9 mouse cellular contexts compared by ENCODE assay signal in genomic region chr10:78590744-78591143, GRCm38 (mm10). TPM values are rescaled to one million over a fixed set of nuclear protein-coding genes. Genes with fewer than 3 reads are reported as not detected.
DNase-seq lines count a peak whose midpoint lies in the region; ATAC-seq and TF ChIP-seq lines count a peak whose summit lies in the region.
"Had no signal": no experiment of that assay in that cellular context is flagged by ENCODE, and none has a peak within 500 bp of the region (broad histone marks: within the 10 kb centered on the region; RNA-seq: fewer than 3 reads in every experiment).

No protein-coding gene starts in this region.

- H3K27me3 ChIP-seq in forebrain, postnatal 0 days (ENCODE audit: insufficient read depth, low read length), result no peaks in the 10 kb centered on the region; the same call in 1 of the 2 replicates
- no peaks in the 10 kb centered on the region for H3K27me3 ChIP-seq in intestine, embryonic 16.5 days (replicated peaks; ENCODE audit: control insufficient read depth, insufficient read depth, low read length)
- no peaks in the 10 kb centered on the region for H3K27me3 ChIP-seq in thymus, adult 2 months (ENCODE audit: control insufficient read depth, insufficient read depth, low read length)

- TF ChIP-seq CTCF in forebrain, postnatal 0 days (IDR thresholded peaks at IDR 0.05; ENCODE audit: low read depth), result no peak
- TF ChIP-seq CTCF in thymus, adult 2 months (IDR thresholded peaks at IDR 0.05; ENCODE audit: borderline replicate concordance, control insufficient read depth, extremely low read depth, insufficient read depth, low read length, poor library complexity), result no peak

- WGBS in forebrain, postnatal 0 days, result 37% methylated on average over 9 of the region's 9 CpGs
- 25% methylated on average over 9 of the region's 9 CpGs for WGBS in intestine, embryonic 16.5 days
- 18% methylated on average over 9 of the region's 9 CpGs for WGBS in thymus, adult 2 months

- TF ChIP-seq POLR2A in thymus, adult 2 months (IDR thresholded peaks at IDR 0.05; ENCODE audit: control insufficient read depth, extremely low read depth, insufficient read depth, low read length, poor library complexity), result no peak

- 0 out of 2 replicates have a peak overlapping the region, but pooled peaks have one; percentile 49 for H3K9ac ChIP-seq in forebrain, postnatal 0 days
- peak overlapping the region; percentile 81 for H3K9ac ChIP-seq in intestine, embryonic 16.5 days (ENCODE audit: low read depth, low read length)

- peak overlapping the region; percentile 76 for H3K4me2 ChIP-seq in forebrain, postnatal 0 days (ENCODE audit: low read depth)
- peak overlapping the region; percentile 61 for H3K4me2 ChIP-seq in intestine, embryonic 16.5 days (ENCODE audit: low read depth, low read length)

- no peak overlapping the region for H3K27ac ChIP-seq in forebrain, postnatal 0 days (ENCODE audit: low read depth, low read length)
- peak overlapping the region; percentile 85 for H3K27ac ChIP-seq in intestine, embryonic 16.5 days (ENCODE audit: low read length)
- peak overlapping the region; percentile 94 for H3K27ac ChIP-seq in thymus, adult 2 months (ENCODE audit: control insufficient read depth, insufficient read depth, low read length)

- H3K4me3 ChIP-seq in forebrain, postnatal 0 days (ENCODE audit: low read depth, low read length), result peak overlapping the region; percentile 45
- peak overlapping the region; percentile 66 for H3K4me3 ChIP-seq in intestine, embryonic 16.5 days (ENCODE audit: low read length)
- H3K4me3 ChIP-seq in thymus, adult 2 months (ENCODE audit: control insufficient read depth, insufficient read depth, low read length), result peak overlapping the region; percentile 53

- no peaks in the 10 kb centered on the region for H3K9me3 ChIP-seq in forebrain, postnatal 0 days (ENCODE audit: low read length)
- no peaks in the 10 kb centered on the region for H3K9me3 ChIP-seq in intestine, embryonic 16.5 days (ENCODE audit: control insufficient read depth, low read length)

- ATAC-seq in forebrain, postnatal 0 days, result no peak
- ATAC-seq in intestine, embryonic 16.5 days, result no peak
- no peak for ATAC-seq in monocyte, adult 5-6 weeks (replicated peaks; ENCODE audit: insufficient number of reproducible peaks, low FRiP score, low TSS enrichment, poor library complexity, severe bottlenecking)

- intact Hi-C loops in gastrocnemius, postnatal 14 days (cut with DNase I; ENCODE audit: low total_unique reads), result no loop called here
- intact Hi-C loops in gastrocnemius, postnatal 36 days (cut with DNase I), result no loop called here

- peak; percentile 22 for DNase-seq in gastrocnemius, postnatal 14 days
- DNase-seq in gastrocnemius, postnatal 36 days, result no peak
- no peak for DNase-seq in forebrain, postnatal 0 days
- DNase-seq in lung, postnatal 10 days, result peak; percentile 84
- DNase-seq in thymus, adult 2 months, result peak; percentile 61
- DNase-seq in gastrocnemius, postnatal 4 days (ENCODE audit: low spot score in 2 of 2), result no peak

- no peaks in the 10 kb centered on the region for H3K4me1 ChIP-seq in forebrain, postnatal 0 days (ENCODE audit: insufficient read depth)
- peaks cover 8% of the 10 kb centered on the region for H3K4me1 ChIP-seq in intestine, embryonic 16.5 days (ENCODE audit: control insufficient read depth, insufficient read depth, low read length)
- H3K4me1 ChIP-seq in thymus, adult 2 months (replicated peaks; ENCODE audit: control insufficient read depth, insufficient read depth, low read length), result peaks cover 55% of the 10 kb centered on the region

- H3K36me3 ChIP-seq in forebrain, postnatal 0 days (ENCODE audit: insufficient read depth), result 0 out of 2 replicates have a peak, but pooled peaks cover under 1% of the 10 kb centered on the region
- H3K36me3 ChIP-seq in intestine, embryonic 16.5 days (ENCODE audit: control insufficient read depth, insufficient read depth, low read length), result peaks cover 10% of the 10 kb centered on the region
- peaks cover 3% of the 10 kb centered on the region for H3K36me3 ChIP-seq in thymus, adult 2 months (ENCODE audit: control insufficient read depth, insufficient read depth, low read length)

RNA-seq across cellular contexts. Expression of gene Syde1, which starts 1.0 kb away (rescaled TPM):
- total RNA-seq in gastrocnemius, postnatal 14 days (2021), result 1 to 10 TPM; 6.6 to 7.0 TPM
- total RNA-seq in gastrocnemius, postnatal 36 days (2021), result 1 to 10 TPM; 3.4 to 3.5 TPM
- total RNA-seq in forebrain, postnatal 0 days (2014; rRNA removed), result 5.5 and 9.0 TPM in 2 replicates
- 2.7 and 2.8 TPM in 2 replicates for polyA plus RNA-seq in forebrain, postnatal 0 days (2015; fragmentation: Nextera tagmentation; extraction: Ambion mirVana)
- polyA plus RNA-seq in intestine, embryonic 16.5 days (2015; fragmentation: Nextera tagmentation; extraction: Ambion mirVana), result 12.5 and 13.4 TPM in 2 replicates
- 12.2 and 12.3 TPM in 2 replicates for polyA plus RNA-seq in thymus, adult 2 months (2012; rRNA removed)
- 10 to 100 TPM; 19.6 to 20.9 TPM for total RNA-seq in gastrocnemius, postnatal 4 days (2021)
- 0.32 to 0.48 TPM in 2 of 3 replicates, not detected in the other for total RNA-seq in monocyte, adult 5-6 weeks (2017)

RNA-seq across cellular contexts. Expression of gene Ilvbl, which starts 16.6 kb away (rescaled TPM):
- total RNA-seq in gastrocnemius, postnatal 14 days (2021), result 10 to 100 TPM; 14.7 to 16.4 TPM
- total RNA-seq in gastrocnemius, postnatal 36 days (2021), result 10 to 100 TPM; 15.8 to 19.6 TPM
- total RNA-seq in forebrain, postnatal 0 days (2014; rRNA removed), result 37.0 and 57.4 TPM in 2 replicates
- polyA plus RNA-seq in forebrain, postnatal 0 days (2015; fragmentation: Nextera tagmentation; extraction: Ambion mirVana), result 46.5 and 58.8 TPM in 2 replicates
- polyA plus RNA-seq in intestine, embryonic 16.5 days (2015; fragmentation: Nextera tagmentation; extraction: Ambion mirVana), result 83.1 and 85.8 TPM in 2 replicates
- polyA plus RNA-seq in thymus, adult 2 months (2012; rRNA removed), result 235 and 243 TPM in 2 replicates
- total RNA-seq in gastrocnemius, postnatal 4 days (2021), result 10 to 100 TPM; 27.9 to 40.1 TPM
- 26.1 to 44.1 TPM (median 30.4 TPM) in 3 replicates for total RNA-seq in monocyte, adult 5-6 weeks (2017)

RNA-seq across cellular contexts. Expression of gene Olfr1357, which starts 27.1 kb away (rescaled TPM):
- not detected for total RNA-seq in gastrocnemius, postnatal 14 days (2021)
- total RNA-seq in gastrocnemius, postnatal 36 days (2021), result not detected
- not detected in 2 replicates for total RNA-seq in forebrain, postnatal 0 days (2014; rRNA removed)
- polyA plus RNA-seq in forebrain, postnatal 0 days (2015; fragmentation: Nextera tagmentation; extraction: Ambion mirVana), result not detected in 2 replicates
- polyA plus RNA-seq in intestine, embryonic 16.5 days (2015; fragmentation: Nextera tagmentation; extraction: Ambion mirVana), result not detected in 2 replicates
- polyA plus RNA-seq in thymus, adult 2 months (2012; rRNA removed), result not detected in 2 replicates
- total RNA-seq in gastrocnemius, postnatal 4 days (2021), result not detected
- not detected in 3 replicates for total RNA-seq in monocyte, adult 5-6 weeks (2017)
- polyA plus RNA-seq: gonadal fat pad, adult 2 months had no signal

Comparison
In these comparisons a context has a peak if more than half of its experiments do, and no peak if none do; other contexts are left out.
1. DNase-seq: peak in gastrocnemius, postnatal 14 days (single experiment), lung, postnatal 10 days (single experiment) and thymus, adult 2 months (single experiment); none in gastrocnemius, postnatal 36 days (0 of 2), forebrain, postnatal 0 days (single experiment) and gastrocnemius, postnatal 4 days (0 of 2).
2. Peak in every context shown above with its lines, with median percentiles within 50 percentile points of each other: H3K4me3 ChIP-seq.